Mouse (Mus musculus): ENCODE measurements at regions not wholly inside any gene's neighbourhood (a gene's known extent, or its start where the extent isn't known, plus 50 kb on each side); places are given as distances from the start of the nearest gene placed in this dataset.
A peak's percentile ranks its signal among the peaks of the same experiment; 100 is the strongest.

DNA sequence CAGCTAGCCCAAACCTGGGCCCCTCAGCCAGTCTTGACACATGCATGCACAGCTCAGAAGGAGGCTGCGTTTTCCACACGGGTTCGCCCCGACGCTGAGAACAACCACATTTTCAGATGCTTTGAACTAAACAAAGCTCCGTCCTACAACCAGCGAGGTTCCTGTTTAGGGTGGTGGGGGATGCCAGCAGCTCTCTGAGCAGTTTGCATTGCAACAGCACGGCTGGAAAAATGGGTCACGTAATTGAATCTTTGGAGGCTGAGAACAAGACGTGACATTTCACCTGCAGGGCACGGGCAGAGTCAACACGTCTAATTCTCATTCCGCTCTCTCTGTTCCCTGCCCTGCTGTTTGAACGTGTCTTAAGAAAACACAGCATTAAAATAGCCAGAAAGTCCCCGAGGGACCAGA lies 119.2 kb downstream of the Syk start:
- DNase-seq, result no peak

DNA sequence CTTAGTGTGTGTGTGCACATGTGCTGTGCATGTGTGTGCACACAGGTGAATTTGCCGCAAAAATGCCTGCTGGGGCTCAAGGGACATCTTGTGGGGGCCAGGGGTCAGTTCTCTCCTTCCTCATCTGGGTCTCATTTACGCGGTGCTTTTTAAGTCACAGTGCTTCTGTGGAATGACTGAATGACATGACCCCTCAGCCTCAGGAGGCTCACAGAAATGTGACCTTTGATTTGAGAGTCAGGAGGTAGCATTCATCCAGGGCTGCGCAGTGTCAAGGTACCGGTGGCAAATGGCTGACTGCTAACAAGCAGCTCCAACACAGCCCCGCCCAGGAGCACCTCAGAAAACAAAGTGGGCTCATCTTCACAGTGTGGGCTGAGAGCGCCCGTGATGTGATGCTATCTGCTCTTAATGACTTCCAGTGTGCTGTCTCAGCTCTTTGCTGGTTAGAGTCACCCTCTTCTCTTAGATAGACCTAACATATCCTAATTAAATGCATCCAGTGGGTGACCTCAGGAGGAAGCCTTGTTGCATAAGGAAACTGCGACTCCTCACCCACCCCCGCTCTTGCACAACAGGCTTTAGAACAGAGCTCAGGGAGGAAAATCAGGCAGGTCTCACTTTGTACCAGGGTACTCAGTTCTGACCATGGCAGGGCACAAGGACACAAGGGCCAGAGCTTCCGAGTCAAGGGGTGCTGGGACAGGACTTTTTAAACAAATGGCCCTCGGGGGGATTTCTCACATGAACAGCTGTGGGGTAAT lies 120.6 kb downstream of the Syk start:
- DNase-seq, result no peak

DNA sequence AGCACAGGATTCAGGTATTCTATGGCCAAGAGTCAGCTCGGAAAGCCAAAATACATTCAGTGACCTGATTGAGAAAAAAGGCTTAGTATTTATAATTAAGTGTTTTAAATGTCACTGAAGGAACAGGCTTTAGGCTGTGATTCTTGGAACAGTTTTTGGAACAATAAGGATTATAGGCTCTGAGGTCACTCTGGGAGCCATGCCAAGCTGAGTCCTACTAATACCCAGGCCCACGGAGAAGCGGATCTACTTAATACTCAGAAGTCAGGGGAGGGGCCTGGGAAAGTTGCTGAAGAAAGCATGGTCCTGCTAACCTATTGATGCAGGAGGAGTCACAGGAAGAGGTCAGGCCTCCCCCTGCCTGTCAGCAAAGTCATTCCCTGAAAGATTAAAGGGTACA lies 121.7 kb downstream of the Syk start:
- no peak for DNase-seq

DNA sequence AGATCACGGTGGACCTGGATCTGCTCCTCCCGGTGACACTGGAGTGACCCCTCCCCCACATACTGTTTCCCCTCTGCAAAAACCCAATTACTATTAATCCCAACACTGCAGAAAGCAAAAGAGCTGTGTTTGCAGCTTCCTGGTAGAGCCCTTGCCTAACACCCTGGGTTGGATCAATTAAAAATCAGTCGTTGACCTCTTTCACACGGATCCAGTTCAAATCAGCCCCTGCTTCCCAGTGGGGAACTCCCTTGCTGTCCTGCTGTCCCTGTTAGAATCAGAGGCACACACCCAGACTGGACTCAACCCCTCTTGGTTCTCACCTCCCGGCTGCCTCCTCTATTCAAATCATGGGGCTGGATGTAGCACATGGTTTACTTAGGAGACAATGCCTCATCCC lies 126.6 kb downstream of the Syk start:
- DNase-seq, result no peak

DNA sequence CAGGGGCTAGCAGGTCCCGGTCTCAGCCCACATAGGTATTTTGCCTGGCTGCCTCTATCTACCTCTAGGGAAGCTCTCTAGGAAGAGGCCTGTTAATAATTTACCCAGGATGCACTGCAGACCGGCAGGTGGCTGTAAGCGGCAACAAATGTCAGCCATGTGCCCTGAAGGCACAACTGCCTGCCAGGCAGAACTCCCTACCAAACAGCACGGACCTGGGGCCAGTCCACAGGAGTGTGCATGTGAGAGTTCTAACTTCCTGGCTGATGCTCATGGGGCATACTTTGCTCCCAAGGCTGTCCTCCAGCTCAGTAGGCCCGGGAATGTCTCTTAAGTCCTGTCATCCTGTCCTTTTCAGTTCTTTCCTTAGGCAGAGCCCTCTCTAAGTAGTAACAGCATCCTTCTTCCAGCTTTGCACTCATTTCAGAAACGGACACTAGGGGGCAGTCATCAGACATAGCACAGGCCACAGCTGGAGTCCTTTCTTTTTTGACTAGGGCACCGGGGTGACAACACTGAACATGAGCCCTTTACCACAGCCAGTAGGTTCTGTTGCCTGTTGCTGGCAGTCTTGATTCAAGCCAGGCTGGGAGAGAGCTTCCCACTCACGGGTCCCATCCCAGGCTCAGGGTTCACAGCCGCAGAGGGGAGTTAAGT lies 128.9 kb downstream of the Syk start:
- peak; percentile 43 for DNase-seq

DNA sequence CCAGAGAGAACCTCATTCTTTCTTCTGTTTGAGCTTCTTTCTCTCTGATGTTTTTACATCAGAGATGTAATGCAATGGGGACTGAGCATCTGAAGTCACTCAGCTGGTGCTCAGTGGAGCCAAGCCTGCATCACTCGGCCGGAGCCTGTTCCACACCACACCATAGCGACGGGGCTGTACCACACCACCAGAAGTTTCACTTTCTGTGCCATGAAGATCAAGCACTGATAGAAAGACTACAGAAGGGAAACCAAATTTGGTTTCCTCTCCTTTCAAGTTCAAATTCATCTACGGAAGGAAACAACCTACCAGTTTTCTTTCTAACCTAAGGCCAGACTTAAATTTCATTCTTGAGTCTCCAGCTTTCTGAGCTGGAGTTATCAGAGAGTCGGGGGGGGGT lies 138.5 kb downstream of the Syk start:
- no peak for DNase-seq

DNA sequence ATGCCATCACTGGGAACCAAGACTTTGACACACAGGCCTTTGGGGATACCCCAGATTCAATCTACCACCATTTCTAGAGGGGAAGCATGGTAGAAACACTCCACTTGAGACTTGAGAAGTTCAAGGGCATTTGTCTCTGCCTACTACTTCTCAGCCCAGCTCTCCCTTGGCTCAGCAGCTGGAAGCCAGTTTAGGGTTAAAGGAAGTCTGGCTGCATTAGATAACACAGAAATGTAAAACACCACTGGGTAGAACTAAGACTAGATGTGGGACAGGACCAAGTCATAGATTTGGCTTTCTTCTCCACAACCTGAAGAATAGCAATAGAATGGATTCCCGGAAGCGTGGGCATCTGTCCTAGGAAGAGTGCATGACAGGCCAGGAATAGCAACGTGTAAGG lies 139.7 kb downstream of the Syk start:
- DNase-seq, result no peak

DNA sequence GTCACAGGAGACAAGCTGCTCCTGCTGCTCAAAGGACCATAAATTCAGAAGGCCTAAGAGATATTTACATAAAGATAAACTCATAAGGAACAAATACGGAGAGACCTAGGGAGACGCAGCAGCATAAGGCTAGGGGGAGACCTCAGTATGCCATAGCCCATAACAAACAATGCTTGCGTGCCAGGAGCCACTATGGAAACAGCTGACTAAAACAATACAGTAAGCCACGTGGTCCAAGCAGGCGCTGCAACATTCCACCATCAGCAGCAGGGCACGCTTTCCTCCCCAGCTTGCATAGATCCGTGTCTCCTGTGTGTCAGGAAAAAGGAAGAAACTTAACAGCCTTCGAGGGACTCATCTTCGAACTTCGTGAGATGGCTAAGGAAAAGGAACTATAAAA lies 143.1 kb downstream of the Syk start:
- no peak for DNase-seq

DNA sequence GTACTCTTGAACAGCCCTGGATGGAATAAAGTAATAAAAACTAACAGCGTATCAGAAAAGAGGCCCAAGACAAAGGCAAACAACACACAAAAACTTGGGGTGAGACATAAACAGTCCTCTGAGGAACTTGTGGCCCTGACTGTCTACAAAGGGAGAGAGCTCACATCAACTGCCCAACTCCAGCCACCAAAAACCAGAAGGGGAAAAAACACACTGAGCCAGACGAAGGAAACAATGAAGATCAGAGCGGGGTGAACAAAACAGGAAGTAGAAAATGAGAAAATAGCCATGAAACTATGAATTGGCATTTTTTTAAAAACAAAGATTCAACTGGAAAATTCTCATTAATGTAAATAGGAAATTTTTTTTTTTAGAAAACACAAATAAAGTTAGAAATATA lies 143.6 kb downstream of the Syk start:
- DNase-seq, result no peak

DNA sequence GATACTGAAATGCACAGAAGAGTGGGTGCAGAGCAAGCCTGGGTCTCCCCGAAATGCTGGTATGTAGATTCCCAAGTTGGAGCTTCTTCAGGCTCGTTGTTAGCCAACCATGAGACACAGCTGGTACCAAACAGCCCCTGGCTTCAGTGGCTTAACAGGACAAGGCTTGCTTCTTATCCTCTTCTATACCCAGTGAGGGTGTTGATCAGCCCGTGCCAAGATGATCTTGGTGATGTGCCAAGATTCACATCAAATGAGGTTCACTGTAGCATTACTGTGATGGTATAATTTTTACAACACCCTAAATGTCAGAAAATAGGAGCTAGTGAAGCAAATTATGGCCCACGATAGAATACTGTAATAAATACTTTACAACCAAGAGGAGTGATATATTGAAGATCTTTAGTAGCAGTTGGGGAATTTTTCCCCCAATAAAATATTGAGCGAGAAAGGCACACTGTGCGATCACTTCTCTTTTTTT lies 152.5 kb downstream of the Syk start:
- no peak for DNase-seq

DNA sequence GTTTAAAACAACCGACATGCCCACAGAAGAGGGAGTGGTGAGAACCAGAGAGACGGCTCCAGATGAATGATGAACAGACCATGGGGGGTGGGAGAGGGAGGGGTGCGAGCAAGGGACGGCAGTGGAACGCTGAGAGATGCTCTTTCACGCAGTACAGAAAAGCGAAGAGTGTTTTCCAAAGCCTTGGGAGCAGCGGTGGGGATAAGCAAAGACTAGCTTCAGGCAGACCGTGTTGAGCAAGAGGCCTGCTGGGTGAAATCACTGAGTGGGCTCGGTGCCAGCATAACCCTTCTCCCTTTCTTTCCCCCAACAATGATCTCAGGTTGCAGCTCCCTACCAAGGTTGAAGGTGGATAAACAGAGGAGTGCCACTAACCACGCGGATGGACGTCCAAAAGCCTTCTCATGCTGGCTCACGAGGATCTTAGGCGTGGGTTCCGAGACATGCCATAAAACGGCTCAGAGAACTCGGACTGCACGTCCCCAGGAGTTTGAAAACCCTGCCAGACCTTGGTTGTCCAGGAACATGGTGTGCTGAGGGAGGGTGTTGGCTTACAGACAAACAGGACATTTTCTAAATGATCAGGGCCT lies 153.1 kb downstream of the Syk start:
- DNase-seq, result no peak

DNA sequence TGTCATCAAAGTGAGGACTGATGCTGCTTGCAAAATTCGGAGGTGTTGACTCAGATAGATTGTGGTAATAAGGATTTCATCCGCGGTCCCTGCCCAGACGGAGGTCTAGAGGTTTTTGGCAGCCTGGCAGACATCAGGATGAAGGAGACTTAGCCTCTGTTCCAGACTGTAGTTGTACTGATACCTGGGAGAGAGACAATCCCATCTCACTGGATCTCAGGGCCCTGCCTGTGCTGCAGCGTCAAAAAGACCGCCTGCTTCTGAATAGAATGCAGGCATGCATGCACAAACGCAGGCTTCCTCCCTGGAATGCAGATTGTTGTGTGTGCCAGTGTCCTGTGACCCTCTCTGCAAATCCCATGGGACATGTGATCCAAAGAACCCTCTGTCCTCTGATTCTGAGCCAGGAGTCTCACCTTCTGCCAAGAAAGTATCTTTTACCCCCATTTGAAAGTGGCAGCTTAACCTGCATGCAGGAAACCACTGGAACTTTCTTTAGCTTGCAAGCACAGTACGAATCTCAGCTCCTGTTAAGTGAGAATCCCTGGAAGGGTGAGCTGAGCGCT lies 155.2 kb downstream of the Syk start:
- no peak for DNase-seq

DNA sequence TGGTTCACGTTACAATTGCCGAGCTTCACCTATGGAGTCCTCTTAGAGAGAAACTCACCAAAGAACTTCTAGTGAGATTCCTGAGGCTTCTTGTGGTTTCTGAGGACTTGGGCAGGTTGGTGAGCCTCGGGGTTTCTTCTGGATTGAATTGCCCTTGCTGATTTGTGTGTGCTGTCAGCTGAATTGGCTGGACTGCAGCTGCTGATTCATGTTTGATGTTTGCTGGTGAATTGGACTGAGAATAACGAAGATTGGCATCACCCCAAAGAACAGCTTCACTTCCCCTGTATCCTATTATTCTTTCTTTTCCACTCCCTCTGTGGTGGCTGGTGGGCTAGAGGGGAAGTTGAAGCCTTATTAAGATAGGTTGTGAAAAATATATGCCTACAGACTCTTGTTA lies 158.4 kb downstream of the Syk start:
- no peak for DNase-seq

DNA sequence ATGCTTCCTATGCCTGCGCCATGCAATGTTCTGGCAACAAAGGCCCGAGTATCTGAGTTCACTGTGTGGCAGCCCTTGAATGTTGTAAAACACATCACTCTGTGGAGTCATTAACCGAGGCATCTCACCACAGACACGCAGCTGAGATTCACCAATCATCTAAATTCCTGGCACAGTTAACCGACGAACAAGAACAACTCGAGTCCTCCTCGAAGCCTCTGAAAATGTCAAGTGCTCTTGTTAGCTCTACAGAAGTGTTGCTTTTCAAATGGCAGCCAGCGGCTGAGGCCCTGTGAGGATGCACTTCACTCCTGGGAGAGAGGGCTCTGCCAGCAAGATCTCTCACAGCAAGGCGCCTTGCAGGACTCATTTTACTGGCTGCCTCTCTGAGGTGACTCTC lies 173.0 kb downstream of the Syk start:
- no peak for DNase-seq

DNA sequence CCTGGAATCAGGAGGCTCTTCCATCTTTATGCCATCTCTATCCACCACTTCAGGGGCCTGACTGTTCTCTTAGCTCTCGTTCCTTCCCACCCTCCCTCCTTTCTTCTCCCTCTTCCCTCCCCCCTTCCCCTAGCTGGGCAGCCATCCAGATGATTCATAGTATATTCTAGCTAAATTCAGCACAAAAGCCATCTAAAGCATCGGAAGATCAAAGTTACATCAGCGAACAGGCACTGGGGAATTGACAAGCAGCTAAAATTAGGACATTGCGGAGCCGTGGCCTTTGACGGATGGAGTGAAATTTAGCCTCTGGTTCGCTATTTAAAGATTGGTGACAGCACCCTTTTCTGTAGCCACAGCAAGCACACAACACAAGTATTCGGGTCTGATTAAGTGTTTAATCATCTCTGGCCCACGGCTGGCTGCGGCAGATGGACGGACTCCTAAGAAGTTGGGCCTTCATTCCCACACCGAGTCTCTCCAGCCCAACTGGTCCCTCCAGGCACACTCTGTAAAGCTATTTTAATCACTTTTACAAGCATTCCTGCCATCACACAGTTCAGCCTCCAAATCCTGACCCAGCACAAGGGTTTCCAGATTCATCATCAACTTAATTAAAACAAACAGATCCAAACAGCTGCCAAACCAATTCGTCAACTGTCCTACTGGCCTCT lies 163.8 kb downstream of the Auh start:
- DNase-seq, result no peak

DNA sequence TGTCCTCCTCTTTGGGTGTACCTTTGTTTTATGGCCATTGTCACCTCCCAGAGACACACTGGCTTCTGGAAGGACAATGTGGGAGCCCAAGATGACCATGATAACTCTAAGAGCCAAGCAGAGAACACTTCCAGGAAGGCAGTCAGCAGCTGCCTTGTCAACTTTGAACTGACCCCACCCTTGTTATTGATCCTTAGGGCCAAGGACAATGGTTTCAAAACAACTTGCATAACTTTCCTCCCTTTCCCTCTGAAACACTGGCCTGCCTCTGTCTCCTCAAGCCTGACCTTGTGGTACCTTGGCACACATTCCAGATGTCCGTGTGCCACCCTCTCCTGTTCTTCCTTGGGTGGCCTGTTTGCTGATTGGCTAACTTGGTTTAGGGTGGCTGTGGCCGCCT lies 163.2 kb downstream of the Auh start:
- DNase-seq, result no peak

DNA sequence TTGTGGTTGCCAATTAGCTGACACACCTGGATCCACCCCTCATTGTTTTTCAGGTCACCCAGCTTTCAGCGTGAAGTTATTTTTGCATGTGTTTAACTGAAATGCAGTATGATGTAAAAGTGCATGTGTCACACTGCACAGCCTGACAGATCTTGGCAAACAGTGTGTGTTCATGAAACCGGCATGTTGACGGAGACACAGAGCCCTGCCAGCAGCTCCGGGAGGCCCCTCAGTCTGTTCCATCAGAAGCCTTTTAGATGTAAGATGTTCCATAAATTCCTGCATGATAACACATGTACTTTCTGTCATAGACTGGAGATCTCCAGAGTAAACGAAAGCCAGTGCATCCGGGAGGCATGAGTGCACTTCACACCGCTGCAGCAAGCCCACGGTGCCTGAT lies 159.5 kb downstream of the Auh start:
- DNase-seq, result no peak

DNA sequence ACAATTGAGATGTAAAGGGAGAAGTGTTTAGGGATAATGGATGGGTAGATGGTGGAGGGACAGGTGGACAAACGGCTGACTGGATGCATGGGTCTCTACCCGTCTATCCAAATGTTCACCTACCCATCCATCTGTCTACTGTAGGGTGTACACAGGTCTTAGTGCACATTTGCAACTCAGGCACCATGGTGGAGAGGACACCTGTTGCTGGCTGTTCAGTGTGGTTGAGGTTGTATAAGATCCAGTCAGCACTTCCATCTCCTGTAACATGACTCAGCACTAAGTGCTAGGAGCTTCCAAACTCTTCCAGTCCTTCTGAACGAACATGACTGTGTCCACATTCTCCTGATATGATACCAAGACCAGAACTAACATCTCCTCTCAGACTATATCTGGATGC lies 158.0 kb downstream of the Auh start:
- no peak for DNase-seq

DNA sequence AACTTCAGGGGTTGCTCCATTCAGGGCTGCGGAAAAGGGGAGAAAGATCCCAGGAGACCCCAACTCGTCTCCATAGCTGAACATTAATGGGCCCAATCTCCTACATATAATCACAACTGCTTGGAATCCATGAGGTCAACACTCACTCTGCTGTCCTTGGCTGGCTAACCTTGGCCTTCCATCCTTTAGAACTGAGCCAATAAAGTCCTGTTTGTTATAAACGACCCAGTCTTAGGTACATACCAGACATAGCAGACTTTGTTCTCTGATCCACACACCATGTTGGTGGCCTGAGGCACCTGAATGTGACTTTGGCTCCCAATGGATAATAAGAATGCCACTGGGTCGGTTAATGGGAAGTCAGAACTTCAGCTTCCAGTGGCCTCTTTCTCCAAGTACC lies 157.4 kb downstream of the Auh start:
- no peak for DNase-seq

DNA sequence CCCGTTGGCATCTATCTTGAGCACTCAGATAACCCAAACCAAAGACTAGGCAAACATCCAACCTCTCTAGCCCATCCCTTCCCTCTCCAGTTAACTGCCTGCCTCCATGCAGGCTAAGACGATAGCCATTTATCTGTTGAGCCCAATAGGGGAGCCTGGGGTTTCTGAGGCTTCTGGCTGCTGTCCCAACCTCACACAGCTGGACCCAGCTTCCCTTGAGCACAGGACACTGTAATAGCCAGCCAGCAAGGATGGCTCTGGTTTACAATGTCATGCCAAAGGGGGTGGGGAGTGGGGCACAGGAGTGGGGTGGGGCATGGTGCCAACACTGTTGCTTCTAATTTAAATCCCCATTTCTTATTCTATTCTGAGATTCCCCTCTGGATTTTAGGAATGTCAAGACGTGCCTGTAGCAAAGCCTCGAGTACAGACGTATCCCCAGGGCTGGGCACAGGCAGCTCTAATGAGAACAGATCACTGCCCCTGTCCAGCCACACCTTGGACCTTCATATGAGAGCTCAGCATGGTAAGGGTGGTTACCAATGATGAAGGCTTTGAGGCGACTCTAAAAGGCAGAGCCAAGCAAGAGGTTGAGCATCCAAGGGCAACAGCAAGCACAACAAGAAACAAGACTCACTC lies 152.0 kb downstream of the Auh start:
- no peak for DNase-seq

DNA sequence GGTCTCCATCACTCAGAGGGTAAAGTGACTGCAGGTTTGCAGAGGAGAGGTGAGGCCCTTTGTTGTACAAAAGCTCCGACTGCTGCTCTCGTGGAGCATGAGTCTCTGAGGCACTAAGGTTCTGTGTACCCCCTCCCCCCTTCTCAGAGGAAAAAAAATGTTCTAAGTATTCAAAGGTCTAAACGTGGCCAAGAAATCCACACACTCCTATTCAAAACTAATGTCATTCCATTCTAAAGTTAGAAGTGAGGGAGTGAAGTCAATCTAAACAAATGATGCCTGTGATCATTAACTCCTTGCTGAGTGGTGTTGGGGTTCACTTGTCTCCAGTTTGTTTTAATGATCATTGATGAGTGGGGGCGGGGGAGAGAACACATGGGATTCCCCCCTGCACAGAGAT lies 150.6 kb downstream of the Auh start:
- DNase-seq, result no peak
